Mouse (Mus musculus): ENCODE measurements around the gene Polr2i.
"Not testable (repeated sequence)": the region's sequence is repeated elsewhere in the genome, so short reads cannot be mapped to it uniquely, and the experiment has no call there.

Gene Polr2i

GRCm38 (mm10) chr7:30231669-30232454 lies at the start of gene Polr2i, which contains the start of gene Tbcb:
Polr2i (plus strand) TSS chr7:30231948.
Tbcb (minus strand) TSS chr7:30232272.
- DNase-seq, result peak; percentile 94

GRCm38 (mm10) chr7:30183189-30183588 lies 48.6 kb upstream of the Polr2i start:
- DNase-seq, result not testable (repeated sequence)

GRCm38 (mm10) chr7:30183879-30184289 lies 47.9 kb upstream of the Polr2i start, which contains the start of gene Cox7a1:
Cox7a1 (plus strand) TSS chr7:30184144.
- DNase-seq, result peak; percentile 87

GRCm38 (mm10) chr7:30184641-30185348 lies 47.0 kb upstream of the Polr2i start:
- no peak for DNase-seq

GRCm38 (mm10) chr7:30188344-30189115 lies 43.2 kb upstream of the Polr2i start:
- DNase-seq, result no peak

GRCm38 (mm10) chr7:30189116-30189491 lies 42.6 kb upstream of the Polr2i start:
- DNase-seq, result no peak

GRCm38 (mm10) chr7:30192088-30192487 lies 39.7 kb upstream of the Polr2i start:
- no peak for DNase-seq

GRCm38 (mm10) chr7:30193013-30193412 lies 38.7 kb upstream of the Polr2i start:
- no peak for DNase-seq

- DNase-seq, result peak; percentile 67
Measured at GRCm38 (mm10) chr7:30193581-30194100, 38.1 kb upstream of the Polr2i start.

- peak; percentile 40 for DNase-seq
Measured at GRCm38 (mm10) chr7:30194101-30194831, 37.5 kb upstream of the Polr2i start.

- DNase-seq, result peak; percentile 93
Measured at GRCm38 (mm10) chr7:30194884-30195283, 36.9 kb upstream of the Polr2i start.

- DNase-seq, result no peak
Measured at GRCm38 (mm10) chr7:30195461-30195860, 36.3 kb upstream of the Polr2i start.

GRCm38 (mm10) chr7:30196171-30196570 lies 35.6 kb upstream of the Polr2i start:
- no peak for DNase-seq

- no peak for DNase-seq
Measured at GRCm38 (mm10) chr7:30197592-30198129, 34.1 kb upstream of the Polr2i start.

- peak; percentile 70 for DNase-seq
Measured at GRCm38 (mm10) chr7:30198481-30198971, 33.2 kb upstream of the Polr2i start, which contains the start of gene Capns1. Capns1 (minus strand) TSS chr7:30198811.

- DNase-seq, result no peak
Measured at GRCm38 (mm10) chr7:30199498-30200139, 32.1 kb upstream of the Polr2i start.

- DNase-seq, result no peak
Measured at GRCm38 (mm10) chr7:30200200-30200599, 31.5 kb upstream of the Polr2i start.

GRCm38 (mm10) chr7:30200661-30201060 lies 31.1 kb upstream of the Polr2i start:
- not testable (repeated sequence) for DNase-seq

- DNase-seq, result no peak
Measured at GRCm38 (mm10) chr7:30202895-30203690, 28.7 kb upstream of the Polr2i start.

GRCm38 (mm10) chr7:30204380-30204779 lies 27.4 kb upstream of the Polr2i start:
- DNase-seq, result no peak

Data from thymus, postnatal 25 days (tissue).